Mouse (Mus musculus) forebrain, postnatal 0 days (tissue): Measurements from ENCODE around the gene Fbxl22. TPM values are rescaled to one million over a fixed set of nuclear protein-coding genes. Genes with fewer than 3 reads are reported as not detected.

Experiments
- ATAC-seq: fragments of 200-750 bp; cut with Nextera tagmentation; 2 replicates; pipeline ENCODE4 v1.8.0; 2017; ENCODE audit warnings: mild to moderate bottlenecking, moderate library complexity
- DNase-seq: peaks from one replicate; pipeline ENCODE4 v3.0.0-alpha.2; 2015
- H3K27ac ChIP-seq: fragments of 300-500 bp; sonication (generic); 2 replicates; pipeline ENCODE4 v1.5.1; 2014; ENCODE audit warnings: low read depth, mild to moderate bottlenecking, antibody characterized with exemption, low read length, moderate library complexity, mixed read lengths
- H3K27me3 ChIP-seq: fragments of 300-500 bp; sonication (generic); 2 replicates; pipeline ENCODE4 v1.6.1; 2014; ENCODE audit warnings: mild to moderate bottlenecking, low read length, mixed read lengths; ENCODE audit not compliant: insufficient read depth
- H3K36me3 ChIP-seq: fragments of 300-500 bp; sonication (generic); 2 replicates; pipeline ENCODE4 v1.6.1; 2014; ENCODE audit warnings: mild to moderate bottlenecking, moderate library complexity; ENCODE audit not compliant: insufficient read depth
- H3K4me1 ChIP-seq: fragments of 300-500 bp; sonication (generic); 2 replicates; pipeline ENCODE4 v1.6.1; 2014; ENCODE audit warnings: antibody characterized with exemption; ENCODE audit not compliant: insufficient read depth
- H3K4me2 ChIP-seq: fragments of 300-500 bp; sonication (generic); 2 replicates; pipeline ENCODE4 v1.6.1; 2014; ENCODE audit warnings: low read depth, mild to moderate bottlenecking, moderate library complexity
- H3K4me3 ChIP-seq: fragments of 300-500 bp; sonication (generic); 2 replicates; pipeline ENCODE4 v1.5.1; 2014; ENCODE audit warnings: low read depth, low read length, mixed read lengths
- H3K9ac ChIP-seq: fragments of 300-500 bp; sonication (generic); 2 replicates; pipeline ENCODE4 v1.6.1; 2014; ENCODE audit warnings: mild to moderate bottlenecking
- H3K9me3 ChIP-seq: fragments of 300-500 bp; sonication (generic); 2 replicates; pipeline ENCODE4 v1.6.1; 2016; ENCODE audit warnings: low read length
- CTCF ChIP-seq: sonication (generic); IDR thresholded peaks from 2 replicates; pipeline ENCODE4 v1.5.1; 2016; ENCODE audit warnings: antibody characterized with exemption, control low read depth, low read depth
- WGBS: fragments of 180-500 bp; shearing (Covaris S2); extraction: QIAGEN DNeasy Blood & Tissue Kit; methylation state at CpG from one replicate; pipeline ENCODE4 v1.1.7; 2014; 5-methylcytosine and 5-hydroxymethylcytosine counted together
- polyA plus RNA-seq: library from polyadenylated mRNA; unstranded; fragments of >200 nt; fragmentation: Nextera tagmentation; extraction: Ambion mirVana; gene quantifications from 2 replicates; pipeline ENCODE4 v1.2.1, GENCODE M21; 2015
- total RNA-seq: library from RNA; depleted of rRNA; stranded (reverse); fragments of >200 nt; gene quantifications from 2 replicates; pipeline ENCODE4 v1.2.3, GENCODE M21; 2014; rRNA removed

Fbxl22 gene
- total RNA-seq (0.29 and 0.31 TPM in 2 replicates), polyA plus RNA-seq (0.29 and 0.48 TPM in 2 replicates)

DNA sequence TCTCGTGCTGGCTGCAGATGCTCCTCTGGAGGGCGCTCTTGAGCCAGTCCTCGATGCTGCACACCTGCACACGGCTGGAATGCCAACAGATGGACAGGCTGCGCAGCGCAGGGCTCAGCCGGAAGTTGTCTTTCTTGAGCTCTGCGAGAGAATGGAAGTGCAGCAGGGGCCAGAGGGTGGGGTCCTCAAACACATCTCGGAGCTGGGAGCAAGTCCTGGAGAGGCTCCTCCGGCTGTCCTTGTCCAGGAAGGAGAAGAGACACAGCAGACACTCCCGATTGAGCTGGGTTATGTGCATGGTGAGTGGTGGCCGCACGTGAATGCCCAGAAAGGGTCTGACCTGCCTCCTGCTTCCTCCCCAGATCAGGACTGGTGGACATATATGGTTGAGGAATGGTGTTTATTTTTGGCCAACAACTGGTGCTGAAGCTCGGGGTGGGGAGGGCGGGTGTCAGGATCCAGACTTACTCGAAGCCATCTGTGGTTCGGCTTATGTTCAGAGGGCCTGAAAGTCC is at the start of gene Fbxl22:
TSS of gene Fbxl22 (minus strand) at position 338 of the 515 bp plus-strand sequence.
- H3K9me3 ChIP-seq = no peaks in the 10 kb centered on the region
- H3K4me3 ChIP-seq = no peak within 1 kb of the TSS
- no peak within 1 kb of the TSS for H3K27ac ChIP-seq
- H3K36me3 ChIP-seq = peaks cover 45% of the 10 kb centered on the region
- no peak within 1 kb of the TSS for H3K4me2 ChIP-seq
- DNase-seq = peak; percentile 64
- TF ChIP-seq CTCF = peak; percentile 84
- peaks cover 12% of the 10 kb centered on the region for H3K4me1 ChIP-seq
- 63% methylated on average over 17 of the region's 17 CpGs for WGBS
- no peaks in the 10 kb centered on the region for H3K27me3 ChIP-seq
- no peak within 1 kb of the TSS for H3K9ac ChIP-seq
- ATAC-seq = no peak

- DNase-seq (no peak), ATAC-seq (no peak)
- no peak for TF ChIP-seq CTCF
- Histone ChIP-seq H3K4me1 (0 out of 2 replicates have a peak, but pooled peaks cover 3% of the 10 kb centered on the region), H3K9ac (no peak overlapping the region), H3K27ac (no peak overlapping the region), H3K4me2 (no peak overlapping the region), H3K27me3 (no peaks in the 10 kb centered on the region), H3K4me3 (no peak overlapping the region), H3K36me3 (no peaks in the 10 kb centered on the region), H3K9me3 (no peaks in the 10 kb centered on the region)
- 90% methylated on average over 1 of the region's 1 CpGs for WGBS
Measured at GRCm38 (mm10) chr9:66562215-66562614, 47.8 kb upstream of the Fbxl22 start.

GRCm38 (mm10) chr9:66561496-66561895 is 47.1 kb upstream of the Fbxl22 start:
- WGBS = 78% methylated on average over 2 of the region's 2 CpGs
- TF ChIP-seq CTCF = no peak
- H3K4me2 ChIP-seq = no peak overlapping the region

DNA sequence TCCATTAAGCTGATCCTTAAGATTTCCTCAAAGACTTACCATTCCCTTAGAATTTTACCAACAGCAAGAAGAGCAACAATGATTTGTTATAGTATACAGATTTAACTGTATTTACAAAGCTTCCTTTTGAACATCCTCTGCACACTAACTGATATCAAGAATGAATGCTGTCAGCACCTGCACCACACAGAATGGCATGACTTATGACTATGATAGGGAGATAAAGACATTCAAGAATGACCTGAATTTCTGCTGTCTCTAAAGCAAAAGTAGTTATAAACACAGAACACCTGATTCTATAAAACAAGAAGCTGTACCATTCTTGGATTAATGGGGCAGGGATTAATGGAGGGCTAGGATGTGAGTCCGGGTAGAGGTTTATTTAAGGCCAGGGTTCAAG is 46.3 kb upstream of the Fbxl22 start:
- 70% methylated on average over 1 of the region's 1 CpGs for WGBS
- Histone ChIP-seq H3K27ac (no peak overlapping the region), H3K4me3 (no peak overlapping the region), H3K27me3 (no peaks in the 10 kb centered on the region), H3K4me1 (0 out of 2 replicates have a peak, but pooled peaks cover 3% of the 10 kb centered on the region), H3K9me3 (no peaks in the 10 kb centered on the region), H3K36me3 (no peaks in the 10 kb centered on the region), H3K9ac (no peak overlapping the region), H3K4me2 (no peak overlapping the region)
- no peak for ATAC-seq
- DNase-seq = no peak
- TF ChIP-seq CTCF = no peak

More at GRCm38 (mm10) chr9:66561496-66561895, 47.1 kb upstream of the Fbxl22 start:
- Histone ChIP-seq H3K4me1 (0 out of 2 replicates have a peak, but pooled peaks cover 3% of the 10 kb centered on the region), H3K27me3 (no peaks in the 10 kb centered on the region), H3K9me3 (no peaks in the 10 kb centered on the region), H3K9ac (no peak overlapping the region), H3K36me3 (no peaks in the 10 kb centered on the region), H3K4me3 (no peak overlapping the region), H3K27ac (no peak overlapping the region)
- ATAC-seq = no peak
- no peak for DNase-seq

- H3K4me1 ChIP-seq = 0 out of 2 replicates have a peak, but pooled peaks cover 3% of the 10 kb centered on the region
- H3K27me3 ChIP-seq = no peaks in the 10 kb centered on the region
- no peak for TF ChIP-seq CTCF
- ATAC-seq (no peak), DNase-seq (peak; percentile 50)
- no peak overlapping the region for H3K27ac ChIP-seq
- WGBS = 1% methylated on average over 2 of the region's 2 CpGs
- H3K9ac ChIP-seq = no peak overlapping the region
- no peak overlapping the region for H3K4me2 ChIP-seq
- no peaks in the 10 kb centered on the region for H3K36me3 ChIP-seq
- H3K9me3 ChIP-seq = no peaks in the 10 kb centered on the region
- H3K4me3 ChIP-seq = no peak overlapping the region
Measured at GRCm38 (mm10) chr9:66560295-66560694, 45.9 kb upstream of the Fbxl22 start.

DNA sequence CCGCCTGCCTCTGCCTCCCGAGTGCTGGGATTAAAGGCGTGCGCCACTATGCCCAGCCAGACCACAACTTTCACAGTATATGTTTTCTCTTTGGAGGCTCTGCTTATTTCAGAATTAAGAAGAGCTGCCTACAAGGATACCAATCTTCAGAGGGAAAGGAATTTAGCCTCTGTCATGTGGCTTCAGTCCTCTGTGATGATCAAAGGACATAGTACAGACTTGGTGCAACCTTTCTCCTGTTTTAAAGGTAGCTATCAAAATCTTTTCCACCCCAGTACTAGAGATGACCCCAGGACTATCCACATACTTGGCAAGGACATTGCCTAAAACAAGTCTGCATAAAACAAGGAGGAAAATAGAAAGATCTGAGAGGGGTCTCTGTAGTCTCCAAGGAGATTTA is 44.6 kb upstream of the Fbxl22 start:
- Histone ChIP-seq H3K9me3 (no peaks in the 10 kb centered on the region), H3K36me3 (no peaks in the 10 kb centered on the region), H3K4me3 (no peak overlapping the region), H3K4me1 (0 out of 2 replicates have a peak, but pooled peaks cover 3% of the 10 kb centered on the region), H3K9ac (no peak overlapping the region), H3K4me2 (no peak overlapping the region), H3K27ac (no peak overlapping the region), H3K27me3 (no peaks in the 10 kb centered on the region)
- WGBS = 99% methylated on average over 4 of the region's 4 CpGs
- DNase-seq (no peak), ATAC-seq (no peak)
- TF ChIP-seq CTCF = no peak

GRCm38 (mm10) chr9:66542785-66543184 is 28.4 kb upstream of the Fbxl22 start:
- DNase-seq = no peak
- no peak overlapping the region for H3K9ac ChIP-seq
- WGBS = 81% methylated on average over 4 of the region's 4 CpGs
- no peaks in the 10 kb centered on the region for H3K27me3 ChIP-seq
- H3K36me3 ChIP-seq = peaks cover 38% of the 10 kb centered on the region
- no peak overlapping the region for H3K4me3 ChIP-seq
- ATAC-seq = no peak
- H3K27ac ChIP-seq = no peak overlapping the region
- no peak overlapping the region for H3K4me2 ChIP-seq
- H3K9me3 ChIP-seq = no peaks in the 10 kb centered on the region
- no peaks in the 10 kb centered on the region for H3K4me1 ChIP-seq
- TF ChIP-seq CTCF = no peak
